Mouse (Mus musculus): ENCODE data around the gene Tanc2.

Tanc2 gene

GRCm38 (mm10) chr11:105964691-105965090 lies 374.9 kb downstream of the Tanc2 start:
- no peak for DNase-seq

- no peak for DNase-seq
These were observed 376.5 kb downstream of the Tanc2 start for GRCm38 (mm10) chr11:105966288-105966687.

GRCm38 (mm10) chr11:105967741-105968574 lies 378.2 kb downstream of the Tanc2 start, which contains the start of gene Ace:
Gene Ace (plus strand): TSS chr11:105967945.
- no peak for DNase-seq

- DNase-seq, result no peak
These were observed 379.2 kb downstream of the Tanc2 start for GRCm38 (mm10) chr11:105968948-105969347.

- no peak for DNase-seq
These were observed 379.7 kb downstream of the Tanc2 start for GRCm38 (mm10) chr11:105969516-105969915.

GRCm38 (mm10) chr11:105974593-105974992 lies 384.8 kb downstream of the Tanc2 start:
- DNase-seq, result peak; percentile 47

- DNase-seq, result peak; percentile 45
These were observed 385.3 kb downstream of the Tanc2 start for GRCm38 (mm10) chr11:105975050-105975449.

- no peak for DNase-seq
These were observed 385.9 kb downstream of the Tanc2 start for GRCm38 (mm10) chr11:105975636-105976035.

- DNase-seq, result peak; percentile 42
These were observed 388.4 kb downstream of the Tanc2 start for GRCm38 (mm10) chr11:105978232-105978631.

- DNase-seq, result no peak
These were observed 388.8 kb downstream of the Tanc2 start for GRCm38 (mm10) chr11:105978634-105979033.

Data from cerebellum, adult 8-10 months (tissue).